Mouse (Mus musculus): ENCODE data around the gene Zfp341.

Zfp341 gene

GRCm38 (mm10) chr2:154680337-154680736 is 67.2 kb downstream of the Zfp341 start:
- no peak for DNase-seq

- no peak for DNase-seq
These were observed 67.8 kb downstream of the Zfp341 start for GRCm38 (mm10) chr2:154680941-154681340.

GRCm38 (mm10) chr2:154682712-154683111 is 69.6 kb downstream of the Zfp341 start:
- DNase-seq = no peak

- DNase-seq = no peak
These were observed 71.9 kb downstream of the Zfp341 start for GRCm38 (mm10) chr2:154684901-154685470.

GRCm38 (mm10) chr2:154685772-154686171 is 72.7 kb downstream of the Zfp341 start:
- DNase-seq = no peak

GRCm38 (mm10) chr2:154686819-154687218 is 73.7 kb downstream of the Zfp341 start:
- no peak for DNase-seq

- peak; percentile 63 for DNase-seq
These were observed 76.3 kb downstream of the Zfp341 start for GRCm38 (mm10) chr2:154689391-154689790.

- no peak for DNase-seq
These were observed 77.9 kb downstream of the Zfp341 start for GRCm38 (mm10) chr2:154690959-154691358.

- no peak for DNase-seq
These were observed 80.3 kb downstream of the Zfp341 start for GRCm38 (mm10) chr2:154693186-154693940.

GRCm38 (mm10) chr2:154693941-154694256 is 80.8 kb downstream of the Zfp341 start:
- DNase-seq = peak; percentile 44

GRCm38 (mm10) chr2:154695690-154696089 is 82.6 kb downstream of the Zfp341 start:
- DNase-seq = no peak
